Mouse (Mus musculus) cortical plate, adult 2 months (tissue): Measurements from ENCODE around the gene Rab5if. TPM values are rescaled to one million over a fixed set of nuclear protein-coding genes. Genes with fewer than 3 reads are reported as not detected.

ENCODE experiments used
- H3K27ac ChIP-seq: fragments of 200-500 bp; 2 replicates; pipeline ENCODE4 v1.5.1; 2012; ENCODE audit warnings: low read length, control low read depth, inconsistent platforms; ENCODE audit not compliant: insufficient read depth
- H3K4me1 ChIP-seq: fragments of 200-500 bp; 2 replicates; pipeline ENCODE4 v1.6.1; 2011; ENCODE audit warnings: low read length; ENCODE audit not compliant: control insufficient read depth, insufficient read depth
- H3K4me3 ChIP-seq: fragments of 200-500 bp; 2 replicates; pipeline ENCODE4 v1.5.1; 2011; ENCODE audit warnings: mild to moderate bottlenecking, low read length, control low read depth; ENCODE audit not compliant: insufficient read depth
- CTCF ChIP-seq: fragments of 200-500 bp; IDR thresholded peaks from 2 replicates; pipeline ENCODE4 v1.5.1; 2011; ENCODE audit warnings: mild to moderate bottlenecking, control low read depth, low read length; ENCODE audit not compliant: insufficient read depth; ENCODE audit errors: extremely low read depth
- POLR2A ChIP-seq: fragments of 200-500 bp; IDR thresholded peaks from 2 replicates; pipeline ENCODE4 v1.6.1; 2011; ENCODE audit warnings: mild to moderate bottlenecking, low read length, control low read depth; ENCODE audit not compliant: insufficient read depth; ENCODE audit errors: extremely low read depth
- polyA plus RNA-seq: library from polyadenylated mRNA; depleted of rRNA; stranded (reverse); fragments of >200 nt; gene quantifications from 2 replicates; pipeline ENCODE4 v1.2.3, GENCODE M21; 2012; rRNA removed

The Rab5if gene
- polyA plus RNA-seq, 1 experiment = 110 TPM

DNA sequence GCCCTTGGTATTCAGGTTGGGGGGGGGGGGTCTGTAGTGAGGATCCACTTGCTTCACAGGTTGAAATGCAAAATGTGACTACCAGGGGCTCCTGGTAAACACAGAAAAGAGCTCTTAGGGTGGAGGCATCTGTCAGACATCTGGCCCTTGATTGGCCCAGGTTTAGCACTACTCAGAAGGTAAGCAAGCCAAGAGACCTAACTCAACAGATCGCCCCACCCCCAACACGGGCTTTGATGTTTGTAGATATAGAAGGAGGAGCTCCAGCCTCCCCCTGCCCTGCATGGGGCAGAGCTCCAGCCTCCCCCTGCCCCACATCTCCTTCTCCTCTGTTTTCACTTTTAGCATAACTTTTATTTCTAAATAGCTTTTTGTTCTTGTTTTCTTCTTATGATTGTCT is 56.9 kb downstream of the Rab5if start:
- H3K27ac ChIP-seq = no peak overlapping the region
- no peaks in the 10 kb centered on the region; the same call in none of the 2 replicates for H3K4me1 ChIP-seq
- TF ChIP-seq POLR2A (no peak), CTCF (no peak)
- H3K4me3 ChIP-seq = no peak overlapping the region

DNA sequence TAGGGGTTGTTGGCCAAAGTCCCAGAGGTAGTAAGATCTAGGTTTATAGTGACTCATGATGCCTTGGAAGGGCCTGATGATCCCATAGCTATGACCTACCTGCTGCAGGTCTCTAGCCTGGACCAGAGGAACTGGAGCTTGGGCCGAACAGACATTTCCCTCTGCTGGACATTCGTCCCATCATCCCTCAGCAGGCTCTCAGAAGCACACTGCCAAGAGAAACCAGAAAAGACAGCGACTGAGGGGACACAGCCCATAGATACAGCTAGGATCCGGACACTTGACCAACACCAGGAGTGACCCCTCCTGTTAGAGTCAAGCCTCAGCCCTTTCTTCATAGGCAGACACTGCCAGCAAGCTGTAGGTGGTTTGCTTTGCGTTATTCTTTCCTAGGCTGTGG is 60.1 kb downstream of the Rab5if start:
- Histone ChIP-seq H3K4me1 (peaks cover 2% of the 10 kb centered on the region), H3K4me3 (no peak overlapping the region), H3K27ac (no peak overlapping the region)
- TF ChIP-seq CTCF = no peak
- no peak for TF ChIP-seq POLR2A

Other genes with a start within 250 kb of the Rab5if start
- 205 and 222 TPM in 2 replicates for gene Dlgap4, start 249.4 kb upstream of the Rab5if start, polyA plus RNA-seq
- gene Myl9, start 87.7 kb upstream of the Rab5if start, polyA plus RNA-seq = 46.3 and 47.7 TPM in 2 replicates
- gene Tgif2, start 23.1 kb upstream of the Rab5if start, polyA plus RNA-seq = 1.1 and 1.7 TPM in 2 replicates
- gene 4930518I15Rik, start 5.2 kb upstream of the Rab5if start, polyA plus RNA-seq = 3.0 and 4.0 TPM in 2 replicates
- 0.67 and 0.85 TPM in 2 replicates for gene Sla2, start 24.1 kb downstream of the Rab5if start, polyA plus RNA-seq
- 585 and 611 TPM in 2 replicates for gene Ndrg3, start 128.9 kb downstream of the Rab5if start, polyA plus RNA-seq
- gene Dsn1, start 144.0 kb downstream of the Rab5if start, polyA plus RNA-seq = 5.4 and 5.8 TPM in 2 replicates
- 5.8 and 6.8 TPM in 2 replicates for gene Soga1, start 216.1 kb downstream of the Rab5if start, polyA plus RNA-seq
- gene Tldc2, start 223.9 kb downstream of the Rab5if start, polyA plus RNA-seq = not detected in 2 replicates